Mouse (Mus musculus) CD8-positive naive resting alpha-beta T cell, adult 2 months (primary cell): Measurements from ENCODE around the gene Egfl7.
A peak's percentile ranks its signal among the peaks of the same experiment; 100 is the strongest.

Source experiments
- DNase-seq, 2 experiments: peaks; one replicate each; pipeline ENCODE4 v3.0.0; 2022; ENCODE audit warnings: low read depth in 2 of 2, low spot score in 2 of 2

The Egfl7 gene

GRCm38 (mm10) chr2:26593211-26594021 is 13.6 kb downstream of the Egfl7 start:
- no peak for DNase-seq

GRCm38 (mm10) chr2:26594022-26594346 is 14.2 kb downstream of the Egfl7 start:
- peak; percentile 63 to 82 for DNase-seq

- no peak for DNase-seq
These were observed 14.7 kb downstream of the Egfl7 start for GRCm38 (mm10) chr2:26594461-26594933.

GRCm38 (mm10) chr2:26594934-26595724 is 15.3 kb downstream of the Egfl7 start:
- no peak for DNase-seq

GRCm38 (mm10) chr2:26595725-26596435 is 16.1 kb downstream of the Egfl7 start:
- no peak for DNase-seq

GRCm38 (mm10) chr2:26596898-26597297 is 17.1 kb downstream of the Egfl7 start:
- DNase-seq = no peak

- no peak for DNase-seq
These were observed 18.0 kb downstream of the Egfl7 start for GRCm38 (mm10) chr2:26597810-26598209.

- no peak for DNase-seq
These were observed 18.6 kb downstream of the Egfl7 start for GRCm38 (mm10) chr2:26598462-26598861.

- no peak for DNase-seq
These were observed 20.2 kb downstream of the Egfl7 start for GRCm38 (mm10) chr2:26599965-26600364.

- DNase-seq = no peak
These were observed 20.9 kb downstream of the Egfl7 start for GRCm38 (mm10) chr2:26600664-26601063.

- no peak for DNase-seq
These were observed 21.8 kb downstream of the Egfl7 start for GRCm38 (mm10) chr2:26601595-26601994.

- no peak for DNase-seq
These were observed 22.8 kb downstream of the Egfl7 start for GRCm38 (mm10) chr2:26602631-26603030.

GRCm38 (mm10) chr2:26603159-26603558 is 23.3 kb downstream of the Egfl7 start:
- no peak for DNase-seq

GRCm38 (mm10) chr2:26603720-26604671 is 24.2 kb downstream of the Egfl7 start, which contains the start of gene Agpat2:
TSS of gene Agpat2 (minus strand) at chr2:26604417.
- DNase-seq = peak; percentile 61 to 65

GRCm38 (mm10) chr2:26605331-26605730 is 25.5 kb downstream of the Egfl7 start:
- DNase-seq = no peak

GRCm38 (mm10) chr2:26606579-26606978 is 26.8 kb downstream of the Egfl7 start:
- DNase-seq = no peak

GRCm38 (mm10) chr2:26607056-26607910 is 27.5 kb downstream of the Egfl7 start:
- no peak for DNase-seq

GRCm38 (mm10) chr2:26608781-26609180 is 29.0 kb downstream of the Egfl7 start:
- DNase-seq = no peak

- no peak for DNase-seq
These were observed 29.4 kb downstream of the Egfl7 start for GRCm38 (mm10) chr2:26609261-26609661.
